Mouse (Mus musculus) CH12.LX (cell line): ENCODE measurements around the gene Timp2.

Experiments
- BHLHE40 ChIP-seq: IDR thresholded peaks from 2 replicates; pipeline ENCODE4 v1.6.1; 2011; ENCODE audit warnings: mild to moderate bottlenecking, low read depth, low read length, improper control_type of control experiment
- CHD1 ChIP-seq: IDR thresholded peaks from 2 replicates; pipeline ENCODE4 v1.6.1; 2012; ENCODE audit warnings: low read depth, low read length, improper control_type of control experiment, inconsistent platforms
- CHD2 ChIP-seq: IDR thresholded peaks from 2 replicates; pipeline ENCODE4 v1.6.1; 2011; ENCODE audit warnings: low read length, improper control_type of control experiment
- CTCF ChIP-seq, 2 experiments: IDR thresholded peaks in 1 of 2; conservative IDR thresholded peaks in 1 of 2; 2 replicates each; pipeline ENCODE4 v1.5.1; 2011 to 2012; ENCODE audit warnings: low read depth in 2 of 2, low read length in 2 of 2, improper control_type of control experiment in 1 of 2, inconsistent platforms in 1 of 2, mild to moderate bottlenecking in 1 of 2, moderate library complexity in 1 of 2
- EP300 ChIP-seq: IDR thresholded peaks from 2 replicates; pipeline ENCODE4 v1.6.1; 2011; ENCODE audit warnings: low read length, improper control_type of control experiment
- ETS1 ChIP-seq: conservative IDR thresholded peaks from 2 replicates; pipeline ENCODE4 v1.6.1; 2012; ENCODE audit warnings: low read depth, mild to moderate bottlenecking, inconsistent platforms, low read length, improper control_type of control experiment, moderate library complexity
- JUND ChIP-seq: conservative IDR thresholded peaks from 2 replicates; pipeline ENCODE4 v1.6.1; 2011; ENCODE audit warnings: low read depth, low read length, improper control_type of control experiment
- MAZ ChIP-seq: IDR thresholded peaks from 2 replicates; pipeline ENCODE4 v1.6.1; 2012; ENCODE audit warnings: low read depth, mild to moderate bottlenecking, inconsistent platforms, low read length, improper control_type of control experiment, moderate library complexity
- MXI1 ChIP-seq: IDR thresholded peaks from 2 replicates; pipeline ENCODE4 v1.6.1; 2011; ENCODE audit warnings: mild to moderate bottlenecking, low read depth, low read length, improper control_type of control experiment
- NELFE ChIP-seq: IDR thresholded peaks from 2 replicates; pipeline ENCODE4 v1.6.1; 2011; ENCODE audit warnings: low read depth, low read length, improper control_type of control experiment
- POLR2A ChIP-seq: IDR thresholded peaks from 2 replicates; pipeline ENCODE4 v1.6.1; 2011; ENCODE audit warnings: low read depth, mild to moderate bottlenecking, improper control_type of control experiment, low read length
- RCOR1 ChIP-seq: conservative IDR thresholded peaks from 2 replicates; pipeline ENCODE4 v1.6.1; 2012; ENCODE audit warnings: low read depth, mild to moderate bottlenecking, inconsistent platforms, low read length, improper control_type of control experiment
- TBP ChIP-seq: conservative IDR thresholded peaks from 2 replicates; pipeline ENCODE4 v1.6.1; 2011; ENCODE audit warnings: low read depth, low read length, improper control_type of control experiment
- USF2 ChIP-seq: conservative IDR thresholded peaks from 2 replicates; pipeline ENCODE4 v1.6.1; 2011; ENCODE audit warnings: low read depth, low read length, improper control_type of control experiment

- TF ChIP-seq CTCF (conservative IDR thresholded peaks at IDR 0.05 in 1 of 2, IDR thresholded peaks at IDR 0.05 in 1 of 2; ENCODE audit: low read depth in 2 of 2, low read length in 2 of 2) (no peak), NELFE (no peak), MXI1 (no peak), POLR2A (no peak), USF2 (no peak), ETS1 (no peak), EP300 (no peak), CHD2 (no peak), BHLHE40 (no peak), RCOR1 (no peak), JUND (no peak), CHD1 (no peak), TBP (no peak), MAZ (no peak)
Measured at GRCm38 (mm10) chr11:118263146-118263545, 92.4 kb downstream of the Timp2 start.
